Mouse (Mus musculus) layer of hippocampus, adult 11-12 months (tissue): ENCODE measurements around the gene Ppp1r12a.

Experiments
- DNase-seq: peaks from one replicate; pipeline ENCODE4 v3.0.0; 2022; ENCODE audit warnings: low spot score

Gene Ppp1r12a

GRCm38 (mm10) chr10:108162297-108163020, 466 bp downstream of the Ppp1r12a start:
- DNase-seq = no peak

GRCm38 (mm10) chr10:108163021-108163410, 1.0 kb downstream of the Ppp1r12a start:
- no peak for DNase-seq

- DNase-seq = no peak
These were observed 1.5 kb downstream of the Ppp1r12a start for GRCm38 (mm10) chr10:108163451-108163850.

- no peak for DNase-seq
These were observed 5.8 kb downstream of the Ppp1r12a start for GRCm38 (mm10) chr10:108167823-108168222.

GRCm38 (mm10) chr10:108170818-108171217, 8.8 kb downstream of the Ppp1r12a start:
- no peak for DNase-seq

- DNase-seq = no peak
These were observed 9.6 kb downstream of the Ppp1r12a start for GRCm38 (mm10) chr10:108171637-108172036.

GRCm38 (mm10) chr10:108172817-108173563, 11.0 kb downstream of the Ppp1r12a start:
- no peak for DNase-seq

- DNase-seq = no peak
These were observed 12.1 kb downstream of the Ppp1r12a start for GRCm38 (mm10) chr10:108174107-108174506.

GRCm38 (mm10) chr10:108175885-108176284, 13.9 kb downstream of the Ppp1r12a start:
- DNase-seq = no peak

GRCm38 (mm10) chr10:108178285-108178848, 16.4 kb downstream of the Ppp1r12a start:
- DNase-seq = no peak

- no peak for DNase-seq
These were observed 17.4 kb downstream of the Ppp1r12a start for GRCm38 (mm10) chr10:108179404-108179803.

GRCm38 (mm10) chr10:108180313-108180712, 18.3 kb downstream of the Ppp1r12a start:
- DNase-seq = no peak

- DNase-seq = no peak
These were observed 19.9 kb downstream of the Ppp1r12a start for GRCm38 (mm10) chr10:108181893-108182292.

GRCm38 (mm10) chr10:108182386-108182785, 20.4 kb downstream of the Ppp1r12a start:
- no peak for DNase-seq

GRCm38 (mm10) chr10:108184763-108185162, 22.8 kb downstream of the Ppp1r12a start:
- no peak for DNase-seq

- no peak for DNase-seq
These were observed 23.3 kb downstream of the Ppp1r12a start for GRCm38 (mm10) chr10:108185265-108185664.

GRCm38 (mm10) chr10:108189303-108189702, 27.3 kb downstream of the Ppp1r12a start:
- no peak for DNase-seq

- DNase-seq = no peak
These were observed 28.0 kb downstream of the Ppp1r12a start for GRCm38 (mm10) chr10:108189986-108190385.

GRCm38 (mm10) chr10:108190626-108191025, 28.6 kb downstream of the Ppp1r12a start:
- DNase-seq = no peak

GRCm38 (mm10) chr10:108191381-108191787, 29.4 kb downstream of the Ppp1r12a start:
- DNase-seq = peak; percentile 42

- no peak for DNase-seq
These were observed 30.3 kb downstream of the Ppp1r12a start for GRCm38 (mm10) chr10:108192306-108192705.

GRCm38 (mm10) chr10:108196124-108196523, 34.1 kb downstream of the Ppp1r12a start:
- DNase-seq = no peak

- no peak for DNase-seq
These were observed 35.5 kb downstream of the Ppp1r12a start for GRCm38 (mm10) chr10:108197498-108197897.
